Mouse (Mus musculus) E14TG2a.4 (cell line): ENCODE results near the gene Cisd2.

Experiments used
- H3K27me3 ChIP-seq: 2 replicates; pipeline ENCODE4 v1.6.1; 2014; ENCODE audit warnings: low read length, control low read depth; ENCODE audit not compliant: insufficient read depth
- H3K36me3 ChIP-seq: 2 replicates; pipeline ENCODE4 v1.6.1; 2014; ENCODE audit warnings: low read length, control low read depth; ENCODE audit not compliant: insufficient read depth
- H3K4me1 ChIP-seq: replicated peaks from 2 replicates; pipeline ENCODE4 v1.6.1; 2014; ENCODE audit warnings: low read depth, low read length, control low read depth
- H3K4me3 ChIP-seq: replicated peaks from 2 replicates; pipeline ENCODE4 v1.5.1; 2014; ENCODE audit warnings: mild to moderate bottlenecking, low read length
- H3K9me3 ChIP-seq: 2 replicates; pipeline ENCODE4 v1.6.1; 2014; ENCODE audit warnings: low read length, control low read depth
- CTCF ChIP-seq: conservative IDR thresholded peaks from 2 replicates; pipeline ENCODE4 v1.5.1; 2014; ENCODE audit warnings: low read length
- NANOG ChIP-seq: IDR thresholded peaks from 2 replicates; pipeline ENCODE4 v1.6.1; 2014; ENCODE audit warnings: borderline replicate concordance, low read length, mixed read lengths
- POU5F1 ChIP-seq: IDR thresholded peaks from 2 replicates; pipeline ENCODE4 v1.6.1; 2014; ENCODE audit warnings: low read length, borderline replicate concordance

Gene Cisd2

GRCm38 (mm10) chr3:135423608-135424212 is at the start of gene Cisd2:
Gene Cisd2, minus strand, starts transcription at chr3:135423925.
- Histone ChIP-seq H3K4me3 (peak within 1 kb of the TSS; percentile 87), H3K36me3 (peaks cover 4% of the 10 kb centered on the region; the same call in 1 of the 2 replicates), H3K4me1 (peaks cover 26% of the 10 kb centered on the region), H3K9me3 (no peaks in the 10 kb centered on the region), H3K27me3 (no peaks in the 10 kb centered on the region)
- TF ChIP-seq CTCF (no peak), POU5F1 (no peak), NANOG (no peak)

- TF ChIP-seq CTCF (no peak), NANOG (no peak), POU5F1 (no peak)
- Histone ChIP-seq H3K36me3 (peaks cover 25% of the 10 kb centered on the region), H3K27me3 (no peaks in the 10 kb centered on the region), H3K4me3 (no peak overlapping the region), H3K4me1 (peaks cover 26% of the 10 kb centered on the region), H3K9me3 (no peaks in the 10 kb centered on the region)
Observed at GRCm38 (mm10) chr3:135470823-135471222, 47.1 kb upstream of the Cisd2 start.

DNA sequence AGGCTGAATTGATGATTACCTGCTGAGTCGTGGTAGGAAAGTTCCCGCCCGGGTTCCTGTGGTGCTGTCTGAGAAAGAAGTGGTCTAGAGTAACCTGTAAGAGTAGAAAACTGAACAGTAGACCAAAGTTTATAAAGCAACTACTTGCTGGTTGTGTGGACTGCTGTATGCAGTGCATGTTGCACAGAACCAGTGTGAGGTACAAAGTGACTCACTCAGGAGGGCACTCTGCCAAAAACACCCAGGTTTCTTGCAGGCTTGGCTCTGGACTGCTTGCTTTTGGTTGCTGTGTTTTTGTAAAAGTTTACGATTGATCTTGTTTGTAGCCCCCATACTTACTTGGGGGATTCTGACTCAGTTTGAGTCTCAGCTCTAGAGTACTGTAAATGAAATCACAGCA is 46.2 kb upstream of the Cisd2 start:
- no peak for TF ChIP-seq NANOG
- no peak for TF ChIP-seq CTCF
- TF ChIP-seq POU5F1: no peak
- H3K27me3 ChIP-seq: no peaks in the 10 kb centered on the region
- H3K36me3 ChIP-seq: peaks cover 30% of the 10 kb centered on the region
- peaks cover 23% of the 10 kb centered on the region for H3K4me1 ChIP-seq
- H3K4me3 ChIP-seq: no peak overlapping the region
- H3K9me3 ChIP-seq: no peaks in the 10 kb centered on the region

DNA sequence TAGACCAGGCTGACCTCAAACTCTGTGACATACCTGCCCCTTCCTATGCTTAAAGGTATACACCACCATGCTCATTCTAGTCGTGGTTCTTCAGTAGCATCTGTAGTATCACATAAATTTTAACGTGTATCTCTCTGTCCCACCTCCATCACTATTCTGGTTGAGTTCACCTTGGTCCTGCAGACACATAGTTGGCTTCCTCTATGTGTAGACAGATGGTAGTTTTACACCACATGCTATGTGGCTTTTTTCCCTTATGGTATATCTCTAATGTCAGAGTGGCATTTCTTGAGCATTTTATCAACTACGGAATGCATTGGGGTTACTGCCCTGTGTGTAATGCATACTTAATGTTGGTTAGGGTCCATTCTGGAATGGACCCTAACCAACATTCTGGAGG is 45.4 kb upstream of the Cisd2 start:
- Histone ChIP-seq H3K4me1 (peaks cover 26% of the 10 kb centered on the region), H3K4me3 (no peak overlapping the region), H3K27me3 (no peaks in the 10 kb centered on the region), H3K36me3 (peaks cover 39% of the 10 kb centered on the region), H3K9me3 (no peaks in the 10 kb centered on the region)
- TF ChIP-seq POU5F1 (no peak), NANOG (no peak), CTCF (no peak)

DNA sequence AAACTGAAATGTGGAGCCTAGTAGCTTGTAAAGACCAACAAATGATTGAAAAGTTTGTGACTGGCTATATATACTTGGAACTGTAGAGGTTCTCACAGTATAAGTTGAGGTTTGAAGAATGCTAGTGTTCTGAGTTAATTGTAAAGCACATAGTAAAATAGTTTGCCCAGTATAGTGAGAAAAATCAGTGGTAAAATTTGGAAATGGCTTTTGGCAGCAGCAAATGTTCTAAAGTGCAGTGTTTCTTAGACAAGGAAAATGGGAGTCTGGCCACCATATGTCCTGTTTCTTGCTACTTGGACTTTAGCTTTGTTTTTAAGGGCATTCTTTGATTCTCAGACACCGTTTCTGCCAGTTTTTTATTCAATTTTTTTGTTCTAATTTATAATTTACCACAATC is 44.7 kb upstream of the Cisd2 start:
- Histone ChIP-seq H3K36me3 (peaks cover 46% of the 10 kb centered on the region), H3K27me3 (no peaks in the 10 kb centered on the region), H3K9me3 (no peaks in the 10 kb centered on the region), H3K4me1 (peaks cover 32% of the 10 kb centered on the region), H3K4me3 (no peak overlapping the region)
- TF ChIP-seq NANOG: no peak
- no peak for TF ChIP-seq POU5F1
- TF ChIP-seq CTCF: no peak

DNA sequence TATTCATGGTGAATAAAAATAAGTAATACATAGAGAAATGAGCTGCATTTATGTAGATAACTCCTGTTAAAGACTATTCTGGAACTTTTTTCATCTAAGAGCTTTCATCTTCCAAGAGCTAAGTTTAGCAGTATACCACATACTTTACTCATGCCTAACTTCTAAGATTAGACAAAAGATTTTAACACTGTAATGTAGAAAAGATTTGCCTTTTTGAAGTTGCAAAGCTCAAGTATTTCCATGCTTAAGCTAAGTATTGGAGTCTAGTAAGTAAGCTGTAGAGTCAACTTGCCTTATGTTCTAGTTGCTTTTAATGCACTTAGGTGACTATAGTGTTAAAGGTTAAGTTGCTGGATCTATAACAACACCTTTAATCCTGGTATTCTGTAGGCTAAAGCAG is 35.3 kb upstream of the Cisd2 start:
- Histone ChIP-seq H3K36me3 (peaks cover 93% of the 10 kb centered on the region), H3K9me3 (no peaks in the 10 kb centered on the region)
- TF ChIP-seq CTCF: no peak
- TF ChIP-seq NANOG: no peak
- TF ChIP-seq POU5F1: no peak

GRCm38 (mm10) chr3:135444930-135445329 is 21.2 kb upstream of the Cisd2 start:
- Histone ChIP-seq H3K9me3 (no peaks in the 10 kb centered on the region), H3K4me1 (peaks cover 59% of the 10 kb centered on the region), H3K4me3 (no peak overlapping the region), H3K36me3 (peaks cover 88% of the 10 kb centered on the region), H3K27me3 (no peaks in the 10 kb centered on the region)
- TF ChIP-seq POU5F1: no peak
- no peak for TF ChIP-seq NANOG
- no peak for TF ChIP-seq CTCF

More for the DNA sequence above, 35.3 kb upstream of the Cisd2 start:
- peaks cover 12% of the 10 kb centered on the region for H3K4me1 ChIP-seq
- no peak overlapping the region for H3K4me3 ChIP-seq
- H3K27me3 ChIP-seq: no peaks in the 10 kb centered on the region

DNA sequence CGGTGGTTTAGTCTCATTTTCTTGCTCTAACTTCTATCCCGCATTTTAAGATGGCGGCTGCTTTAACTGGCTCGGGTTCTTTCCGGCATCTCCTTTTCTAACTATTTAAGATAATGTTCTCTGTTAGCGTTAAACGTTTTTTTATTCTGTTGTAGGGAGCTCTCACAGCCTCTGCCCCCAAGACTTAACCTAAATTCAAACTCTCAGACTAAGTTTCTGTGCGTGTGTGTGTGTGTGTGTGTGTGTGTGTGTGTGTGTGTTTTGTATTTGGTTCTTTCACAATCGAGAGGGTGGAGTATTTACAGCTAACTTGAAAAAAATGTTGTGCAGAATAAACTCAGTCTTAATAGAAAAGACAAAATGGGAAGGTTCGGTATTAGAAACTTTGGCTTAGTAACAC is 16.9 kb upstream of the Cisd2 start:
- Histone ChIP-seq H3K9me3 (no peaks in the 10 kb centered on the region), H3K27me3 (no peaks in the 10 kb centered on the region), H3K36me3 (peaks cover 60% of the 10 kb centered on the region), H3K4me3 (peak overlapping the region; percentile 94), H3K4me1 (peaks cover 58% of the 10 kb centered on the region)
- TF ChIP-seq NANOG: no peak
- no peak for TF ChIP-seq CTCF
- no peak for TF ChIP-seq POU5F1

DNA sequence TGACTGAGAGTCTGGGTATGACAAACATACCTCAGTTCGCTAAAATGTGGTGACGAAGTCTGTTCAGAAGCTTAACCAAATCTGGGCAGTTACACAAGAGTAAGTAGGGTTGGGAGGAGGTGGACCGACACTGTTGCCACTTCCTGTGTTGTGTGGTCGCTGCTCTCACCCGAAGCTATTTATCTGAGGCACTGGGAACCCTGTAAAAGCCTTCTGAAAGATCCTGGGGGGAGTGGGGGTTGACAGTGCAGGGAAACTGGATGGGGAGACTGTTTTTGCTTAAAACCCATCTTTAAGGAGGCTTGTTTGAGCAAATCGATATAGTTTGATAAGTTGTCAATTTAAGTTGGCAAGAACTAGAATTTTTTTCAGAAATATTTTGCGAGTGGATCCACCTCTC is 16.5 kb upstream of the Cisd2 start:
- H3K36me3 ChIP-seq: peaks cover 61% of the 10 kb centered on the region
- H3K4me3 ChIP-seq: peak overlapping the region; percentile 94
- no peaks in the 10 kb centered on the region for H3K9me3 ChIP-seq
- no peaks in the 10 kb centered on the region for H3K27me3 ChIP-seq
- peaks cover 58% of the 10 kb centered on the region for H3K4me1 ChIP-seq
- TF ChIP-seq POU5F1 (no peak), NANOG (no peak), CTCF (no peak)
